Mouse (Mus musculus) layer of hippocampus, postnatal 14 days (tissue): Measurements from ENCODE around the gene Sufu. TPM values are rescaled to one million over a fixed set of nuclear protein-coding genes. Genes with fewer than 3 reads are reported as not detected.
A peak's percentile ranks its signal among the peaks of the same experiment; 100 is the strongest.

Experiments used
- DNase-seq, 2 experiments: peaks; one replicate each; pipeline ENCODE4 v3.0.0; 2021 to 2022; ENCODE audit warnings: low spot score in 2 of 2, mixed read lengths in 1 of 2
- total RNA-seq, 2 experiments: library from RNA; stranded (reverse); gene quantifications; 2 replicates each; pipeline ENCODE4 v1.2.3; 2021

Sufu gene
- total RNA-seq, 2 experiments from 2014 or later = 21.1 to 23.8 TPM

GRCm38 (mm10) chr19:46392018-46392417 is 4.7 kb upstream of the Sufu start:
- DNase-seq = no peak

- no peak for DNase-seq
These were observed 2.0 kb upstream of the Sufu start for GRCm38 (mm10) chr19:46394712-46395108.

GRCm38 (mm10) chr19:46395109-46396009 is 1.3 kb upstream of the Sufu start, which contains the start of gene Actr1a:
Gene Actr1a, minus strand, starts transcription at chr19:46395748.
- peak; percentile 99 for DNase-seq

DNA sequence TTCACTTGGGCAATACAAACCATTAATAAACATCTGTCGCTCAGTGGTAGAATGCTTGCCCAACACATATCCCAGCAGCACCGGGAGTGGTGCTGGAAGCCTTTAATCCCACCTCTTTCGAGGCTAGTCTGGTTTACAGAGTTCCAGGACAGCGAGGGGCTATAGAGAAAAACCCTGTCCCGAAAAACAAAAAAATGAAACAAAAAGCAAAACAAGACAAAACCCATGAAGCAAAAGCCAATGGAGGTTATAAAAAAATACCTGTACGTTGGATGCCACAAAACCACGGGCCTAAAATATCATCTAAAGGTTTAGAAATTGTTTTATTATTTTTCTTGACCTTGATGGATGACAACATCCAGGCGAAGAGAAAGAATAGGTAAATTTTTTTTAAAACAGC is 587 bp upstream of the Sufu start:
- no peak for DNase-seq

- DNase-seq = no peak
These were observed 823 bp downstream of the Sufu start for GRCm38 (mm10) chr19:46397436-46398001.

- DNase-seq = no peak
These were observed 1.7 kb downstream of the Sufu start for GRCm38 (mm10) chr19:46398401-46398800.

- DNase-seq = no peak
These were observed 2.7 kb downstream of the Sufu start for GRCm38 (mm10) chr19:46399372-46399771.

DNA sequence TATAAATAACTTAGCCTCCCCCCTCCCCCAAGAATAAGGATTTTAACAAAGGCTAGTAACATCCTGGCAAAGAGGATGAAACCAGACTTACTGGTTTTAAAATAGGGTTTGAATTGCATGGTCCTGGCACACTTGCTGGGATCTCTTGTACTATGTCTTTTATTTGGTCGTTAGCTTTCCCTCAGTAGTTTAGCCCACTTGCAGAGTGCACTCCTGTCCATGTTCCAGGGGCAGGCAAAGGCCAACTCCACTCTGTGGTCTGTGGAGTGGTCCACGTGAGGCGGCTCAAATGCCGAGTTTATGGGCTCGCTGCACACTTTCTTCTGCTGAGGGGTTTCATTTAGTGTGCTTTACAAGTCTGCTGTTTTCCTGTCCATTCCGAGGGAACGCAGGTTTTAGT is 3.2 kb downstream of the Sufu start:
- no peak for DNase-seq

GRCm38 (mm10) chr19:46400558-46400957 is 3.9 kb downstream of the Sufu start:
- no peak for DNase-seq

DNA sequence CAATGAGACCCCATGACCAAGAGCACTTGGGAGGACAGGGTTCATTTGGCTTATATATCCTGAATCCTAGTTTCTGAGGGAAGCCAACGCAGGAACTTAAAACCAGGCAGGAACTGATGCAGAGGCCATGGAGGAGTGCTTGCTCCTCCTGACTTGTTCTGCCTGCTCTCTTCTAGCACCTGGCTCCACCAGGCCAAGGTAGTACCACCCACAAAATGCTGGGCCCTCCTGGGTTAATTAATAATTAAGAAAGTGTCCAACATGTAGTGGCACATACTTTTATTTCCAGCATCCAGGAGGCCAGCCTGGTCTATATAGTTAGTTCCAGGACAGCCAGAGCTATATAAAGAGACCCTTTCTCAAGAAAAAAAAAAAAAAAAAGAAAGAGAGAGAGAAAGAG is 7.3 kb downstream of the Sufu start:
- no peak for DNase-seq

- no peak for DNase-seq
These were observed 10.1 kb downstream of the Sufu start for GRCm38 (mm10) chr19:46406592-46407386.

DNA sequence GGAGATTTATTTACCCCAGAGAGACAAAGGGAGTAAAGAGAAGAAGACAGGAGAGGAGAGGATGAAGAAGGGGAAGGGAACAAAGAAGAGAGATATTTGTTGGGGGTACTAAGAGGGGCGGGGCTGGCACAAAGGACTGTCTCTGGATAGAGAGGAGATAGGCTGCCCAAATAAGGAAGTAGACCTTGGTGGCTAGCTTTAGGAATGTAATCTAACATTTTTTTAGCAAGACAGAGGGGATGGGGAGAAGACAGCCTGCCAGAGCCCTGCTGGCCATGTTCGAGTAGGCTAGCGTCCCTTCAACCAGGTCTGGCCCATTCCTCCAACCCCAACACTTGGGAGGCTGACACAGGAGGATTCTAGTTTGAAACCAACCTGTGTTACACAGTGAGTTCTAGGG is 12.8 kb downstream of the Sufu start:
- DNase-seq = no peak

- DNase-seq = no peak
These were observed 15.5 kb downstream of the Sufu start for GRCm38 (mm10) chr19:46412056-46412805.

GRCm38 (mm10) chr19:46413969-46414368 is 17.3 kb downstream of the Sufu start:
- no peak for DNase-seq

DNA sequence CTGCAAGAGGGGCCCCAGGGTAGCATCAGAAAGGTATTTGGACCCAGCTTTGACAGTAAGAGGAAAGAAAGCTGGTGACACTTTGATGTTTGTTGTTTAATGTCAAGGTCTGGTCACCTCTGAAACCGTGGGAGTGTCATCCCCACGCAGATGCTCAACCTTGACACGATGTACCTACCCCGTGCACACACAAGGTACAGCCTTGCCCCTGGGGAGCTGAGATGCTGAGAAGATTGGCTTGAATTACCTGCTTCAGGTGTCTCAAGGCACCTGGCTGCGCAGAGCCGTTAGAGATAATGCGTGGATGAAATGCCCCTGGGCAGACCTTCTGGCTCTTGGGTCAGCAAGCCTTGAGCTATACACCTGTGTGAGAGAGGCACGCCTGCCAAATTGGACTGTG is 17.8 kb downstream of the Sufu start:
- DNase-seq = no peak

GRCm38 (mm10) chr19:46416276-46416675 is 19.6 kb downstream of the Sufu start:
- DNase-seq = no peak

DNA sequence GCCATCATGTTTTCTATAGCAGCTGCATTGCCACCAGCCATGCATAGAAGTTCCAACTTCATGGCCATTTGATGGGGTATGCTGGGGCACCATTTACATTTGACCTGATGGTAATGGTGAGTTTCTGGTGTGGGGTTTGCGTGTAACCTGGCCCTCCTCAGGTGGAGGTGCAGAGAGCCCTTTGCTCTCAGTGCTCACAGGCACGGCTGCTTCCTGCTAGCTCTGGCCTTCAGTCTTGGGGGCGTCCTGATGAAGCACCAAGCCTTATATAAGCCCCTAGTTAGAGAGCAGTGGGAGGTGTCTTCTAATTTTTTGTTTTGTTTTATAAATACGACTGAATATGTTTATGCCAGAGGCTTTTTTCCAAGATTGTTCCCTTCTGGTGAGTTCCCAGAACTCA is 21.4 kb downstream of the Sufu start:
- no peak for DNase-seq

DNA sequence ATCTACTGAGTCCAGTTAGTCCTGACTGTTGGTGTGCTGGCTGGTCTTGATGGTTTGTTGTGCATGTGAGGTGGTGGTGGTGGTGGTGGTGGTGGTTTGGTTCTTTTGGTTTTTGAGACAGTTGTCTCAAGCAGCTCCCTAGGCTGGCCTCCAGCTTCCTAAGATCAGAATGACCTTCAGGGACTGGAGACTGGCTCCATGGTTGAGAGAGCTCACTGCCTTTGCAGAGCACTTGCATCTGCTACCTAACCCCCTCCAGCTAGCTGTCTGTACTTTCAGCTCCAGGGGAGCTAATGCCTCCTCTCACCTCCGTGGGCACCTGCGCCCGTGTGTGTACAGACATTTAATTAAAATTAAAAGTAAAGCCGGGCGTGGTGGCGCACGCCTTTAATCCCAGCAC is 23.7 kb downstream of the Sufu start:
- no peak for DNase-seq

GRCm38 (mm10) chr19:46422384-46423338 is 26.0 kb downstream of the Sufu start:
- peak; percentile 45 to 59 for DNase-seq

- DNase-seq = no peak
These were observed 28.6 kb downstream of the Sufu start for GRCm38 (mm10) chr19:46425266-46425665.
